Mouse (Mus musculus) naive thymus-derived CD4-positive, alpha-beta T cell, adult 2 months (primary cell): ENCODE measurements around the gene Inpp1.
A peak's percentile ranks its signal among the peaks of the same experiment; 100 is the strongest.

Experiments
- DNase-seq: peaks from one replicate; pipeline ENCODE4 v3.0.0-alpha.2; 2011; ENCODE audit warnings: low read depth

Gene Inpp1

DNA sequence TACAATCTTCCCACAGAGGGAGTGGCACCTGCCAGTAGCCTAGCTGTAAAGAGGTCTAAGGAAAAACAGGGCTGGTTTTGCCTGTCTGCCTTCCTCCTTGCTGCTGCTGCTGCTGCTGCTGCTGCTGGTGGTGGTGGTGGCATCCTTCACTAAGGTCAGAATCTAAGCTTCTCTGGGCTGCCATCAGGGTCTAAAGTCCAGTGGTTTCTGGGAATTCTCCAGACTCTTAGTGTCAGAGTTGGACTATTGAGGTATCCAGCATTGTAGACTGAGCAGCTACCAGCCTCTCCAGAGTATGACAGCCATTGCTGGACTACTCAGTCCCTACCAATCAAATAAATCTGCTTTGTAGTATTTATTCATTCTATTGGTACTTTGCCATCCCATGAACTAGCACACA, 24.8 kb downstream of the Inpp1 start:
- no peak for DNase-seq

DNA sequence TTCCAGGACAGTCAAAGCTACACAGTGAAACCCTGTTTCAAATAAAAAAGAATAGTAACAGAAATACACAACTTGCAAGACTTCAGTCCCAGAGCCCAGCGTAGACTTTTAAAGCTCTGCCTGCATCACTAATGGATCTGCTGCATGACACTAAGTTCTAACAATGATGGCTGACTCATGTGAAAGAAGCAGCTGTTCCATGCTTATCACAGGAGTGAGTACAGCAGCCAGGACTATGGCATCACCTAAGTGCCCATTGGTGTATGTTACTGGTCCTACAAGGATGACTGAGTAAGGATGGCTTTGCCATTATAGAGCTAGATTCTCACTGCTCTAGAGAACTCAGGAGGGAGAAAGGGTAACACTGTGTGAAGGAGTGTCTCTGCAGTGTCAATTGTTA, 30.2 kb downstream of the Inpp1 start:
- DNase-seq, result no peak

DNA sequence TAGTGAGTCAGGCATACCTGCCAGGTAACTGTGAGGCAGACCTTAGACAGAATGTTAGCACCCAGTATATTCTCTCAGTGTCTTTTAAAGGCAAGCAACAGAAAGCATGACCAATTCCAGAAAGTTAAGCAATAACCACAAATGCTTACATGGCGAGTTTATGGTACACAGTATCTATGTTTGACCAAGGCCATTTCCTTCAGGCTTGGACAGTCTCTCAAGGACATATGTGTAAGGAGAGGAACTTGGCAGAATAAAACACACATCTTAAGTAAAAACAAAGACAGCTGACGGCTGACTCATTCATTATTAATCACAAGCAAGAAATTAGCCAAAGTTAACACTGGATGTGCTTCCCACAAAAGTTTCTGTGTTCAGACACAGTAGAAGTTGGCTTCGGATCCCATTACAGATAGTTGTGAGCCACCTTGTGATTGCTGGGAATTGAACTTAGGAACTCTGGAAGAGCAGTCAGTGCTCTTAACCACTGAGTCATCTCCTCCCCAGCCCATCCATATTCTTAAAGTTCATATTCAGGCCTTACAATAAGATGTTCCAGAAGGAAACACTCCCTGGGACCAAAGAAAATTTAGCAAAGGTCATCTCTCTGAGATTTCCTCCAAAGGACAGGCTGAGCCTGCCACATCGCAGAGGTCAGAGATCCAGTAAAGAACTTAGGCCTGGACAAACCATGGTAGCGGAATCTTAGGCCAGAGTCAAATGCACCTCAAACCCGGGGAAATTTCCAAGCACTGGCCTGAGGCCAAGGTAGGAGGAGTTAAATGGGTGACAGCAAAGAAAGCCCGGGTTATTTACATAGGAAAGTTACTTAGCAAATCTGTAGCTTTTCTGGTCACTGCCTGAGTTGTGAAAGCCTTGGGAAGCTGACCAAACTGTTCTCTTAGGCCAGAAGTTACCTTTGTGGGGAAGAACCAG, 52.0 kb downstream of the Inpp1 start:
- DNase-seq, result no peak

DNA sequence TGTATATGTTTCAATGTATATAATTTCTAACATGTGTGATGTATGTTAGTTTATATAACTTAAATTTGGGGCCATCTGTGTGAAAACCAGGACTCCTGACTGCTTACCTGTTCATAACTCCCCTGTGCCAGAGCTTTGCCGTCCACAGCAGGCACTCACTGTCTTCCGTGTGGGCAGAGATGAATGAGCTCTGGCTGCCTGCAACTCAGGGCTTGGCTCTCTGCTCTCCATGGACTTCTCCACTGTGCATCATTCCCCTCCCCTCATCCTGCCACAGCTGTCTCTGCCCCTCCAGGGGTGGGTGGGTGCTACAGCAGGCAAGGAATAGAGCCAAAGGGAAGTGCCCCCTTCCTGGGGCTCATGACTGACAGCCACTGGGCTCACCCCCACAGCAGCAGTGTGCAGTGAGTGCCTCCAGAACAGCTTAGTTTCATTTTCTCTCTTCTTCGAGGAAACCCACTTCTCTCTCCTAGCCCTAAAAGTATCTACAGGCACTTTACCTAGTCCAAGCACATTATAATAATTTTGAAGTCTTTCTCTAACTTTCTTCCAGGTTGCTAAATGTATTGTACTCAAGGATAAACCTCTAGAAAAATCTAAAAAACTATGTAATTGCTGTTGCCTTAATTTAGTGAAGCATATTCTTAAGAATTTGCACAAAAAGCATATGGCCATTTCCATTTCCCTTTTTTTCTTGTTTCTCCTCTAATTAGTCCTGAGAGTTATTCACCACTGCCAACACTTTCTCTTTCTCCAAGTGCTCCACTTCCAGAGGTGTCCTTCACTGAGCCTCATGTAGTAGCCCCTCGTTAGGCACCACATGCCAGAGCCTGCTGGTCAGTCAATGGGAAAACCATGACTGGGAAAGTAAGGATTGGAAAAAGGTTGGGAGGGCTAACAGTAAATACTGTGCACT, 53.3 kb downstream of the Inpp1 start:
- peak; percentile 43 for DNase-seq

DNA sequence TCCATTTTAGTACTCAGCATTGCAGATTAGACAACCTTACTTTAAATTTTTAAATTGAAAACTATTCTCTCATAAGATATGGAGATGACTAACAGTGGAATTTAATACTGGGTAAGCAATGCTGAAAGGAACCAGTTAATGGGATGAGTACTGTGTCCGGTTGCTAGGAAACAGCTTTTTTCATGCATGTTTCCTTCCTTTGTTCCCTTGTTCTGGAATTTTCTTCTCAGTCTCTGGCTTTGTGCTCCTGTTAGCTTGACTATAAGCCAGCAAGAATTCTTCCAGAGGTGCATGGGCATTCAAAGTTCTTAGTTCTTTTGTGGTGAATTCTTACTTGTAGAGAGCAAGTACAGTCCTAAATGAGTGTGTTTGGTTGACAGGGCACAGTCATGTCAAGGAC, 59.3 kb downstream of the Inpp1 start:
- no peak for DNase-seq

DNA sequence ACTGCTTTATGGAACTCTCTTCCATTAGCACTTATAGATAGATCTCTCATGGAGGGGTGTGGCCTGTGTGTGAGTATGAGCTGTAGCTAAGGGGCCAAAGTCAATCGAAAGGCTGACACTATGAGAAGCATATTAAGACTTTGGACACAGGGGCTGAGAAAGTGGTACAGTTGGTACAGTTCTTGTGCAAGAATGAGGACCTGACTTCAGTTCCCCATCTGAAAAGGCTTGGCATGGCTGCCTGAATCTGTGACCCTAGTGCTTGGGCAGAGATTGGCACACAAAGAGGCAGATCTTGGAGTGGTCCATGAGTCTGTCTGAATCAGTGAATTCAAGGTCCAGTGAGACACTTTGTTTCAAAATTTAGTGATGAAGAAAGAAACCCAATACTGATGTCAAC, 63.2 kb downstream of the Inpp1 start:
- DNase-seq, result no peak

DNA sequence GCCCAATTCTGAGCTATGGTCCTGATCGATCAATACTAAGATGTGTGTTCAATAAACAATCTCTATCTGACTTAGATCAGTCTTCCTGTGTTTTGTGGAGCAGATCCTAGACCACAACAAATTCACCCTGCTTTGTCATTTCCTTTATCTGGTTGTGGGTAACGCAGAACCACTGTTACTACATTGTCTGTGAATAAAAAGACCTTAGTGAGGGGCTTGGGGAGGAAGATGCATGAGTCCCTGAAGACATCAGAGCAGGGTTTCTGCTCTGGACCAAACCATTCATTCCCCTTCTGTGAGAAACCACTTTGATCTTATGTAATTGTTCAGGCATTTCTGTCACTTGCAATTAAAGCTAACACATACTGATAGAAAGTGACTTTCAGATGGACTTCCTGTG, 63.7 kb downstream of the Inpp1 start:
- peak; percentile 53 for DNase-seq

DNA sequence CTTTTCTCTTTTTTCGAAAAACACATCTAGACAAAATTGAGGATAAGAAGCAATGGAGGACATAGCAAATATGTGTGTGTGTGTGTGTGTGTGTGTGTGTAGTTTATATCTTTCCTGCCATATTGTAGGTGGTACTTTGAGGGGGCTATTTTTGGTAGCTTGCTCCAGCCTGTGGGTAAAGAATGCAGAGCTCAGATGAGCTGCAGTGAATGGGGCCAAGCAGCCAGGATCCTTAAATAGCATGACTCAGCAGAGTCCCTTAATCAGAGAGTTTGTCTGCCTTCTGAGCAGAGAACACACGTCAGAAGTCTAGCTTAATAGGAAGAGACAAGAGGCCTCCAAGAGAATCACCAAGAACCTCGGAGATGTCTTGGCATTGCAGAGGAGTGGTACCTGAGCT, 64.8 kb downstream of the Inpp1 start:
- DNase-seq, result no peak

DNA sequence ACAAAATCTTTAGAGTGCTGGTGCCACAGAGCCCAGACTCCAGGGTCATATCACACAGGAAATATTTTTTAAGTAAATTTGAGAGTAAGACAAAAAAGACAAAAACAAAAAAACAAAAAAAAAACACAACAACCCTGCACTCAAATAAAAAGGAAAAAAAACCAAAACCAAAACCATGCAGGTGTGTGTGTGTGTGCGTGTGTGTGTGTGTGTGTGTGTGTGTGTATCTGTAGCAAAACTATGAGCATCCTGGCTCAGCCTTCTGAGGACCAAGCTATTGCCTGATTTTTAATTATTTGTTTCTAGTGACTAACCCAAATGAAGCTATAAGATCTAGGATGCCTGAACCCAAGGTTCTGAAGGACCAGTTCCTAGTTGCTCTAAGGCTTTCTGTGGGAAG, 65.9 kb downstream of the Inpp1 start:
- no peak for DNase-seq

DNA sequence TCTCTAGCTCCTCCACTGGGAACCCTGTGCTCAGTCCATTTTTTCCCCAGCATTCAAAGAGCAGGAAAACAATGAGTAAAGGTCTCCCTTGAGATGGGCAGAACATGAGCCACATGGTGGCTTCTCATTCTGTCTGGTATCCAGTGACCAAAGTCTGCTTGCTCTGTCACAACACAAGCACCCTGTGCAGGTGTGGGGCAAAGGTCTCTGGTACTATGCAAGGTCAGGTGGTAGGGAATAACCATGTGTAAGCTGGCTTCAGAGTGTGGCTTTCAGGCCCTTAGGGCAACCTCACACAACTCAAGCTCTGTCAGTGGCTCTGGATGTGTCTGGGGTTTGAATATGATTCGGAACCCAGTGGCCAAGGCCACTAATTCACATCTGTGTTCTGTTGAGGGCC, 67.5 kb downstream of the Inpp1 start:
- DNase-seq, result no peak

DNA sequence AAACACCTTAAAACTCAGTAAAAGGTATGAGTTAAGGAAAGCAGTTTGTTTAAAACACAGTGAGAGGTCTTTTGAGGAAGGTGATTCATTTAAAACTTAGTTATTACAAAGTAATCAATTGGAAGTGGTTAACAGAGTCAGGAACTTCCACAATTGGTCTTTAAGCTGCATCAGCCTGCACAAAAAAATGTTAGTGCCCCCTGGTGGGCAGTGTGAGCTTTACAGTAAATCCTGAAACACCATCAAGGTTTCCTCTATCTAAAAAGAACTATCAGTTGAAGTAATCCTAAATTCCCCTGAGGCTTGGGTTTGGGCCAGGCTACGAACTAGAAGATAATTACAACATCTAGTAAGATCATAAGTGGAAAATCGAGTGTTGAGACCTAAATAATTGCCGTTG, 69.2 kb downstream of the Inpp1 start:
- peak; percentile 82 for DNase-seq

DNA sequence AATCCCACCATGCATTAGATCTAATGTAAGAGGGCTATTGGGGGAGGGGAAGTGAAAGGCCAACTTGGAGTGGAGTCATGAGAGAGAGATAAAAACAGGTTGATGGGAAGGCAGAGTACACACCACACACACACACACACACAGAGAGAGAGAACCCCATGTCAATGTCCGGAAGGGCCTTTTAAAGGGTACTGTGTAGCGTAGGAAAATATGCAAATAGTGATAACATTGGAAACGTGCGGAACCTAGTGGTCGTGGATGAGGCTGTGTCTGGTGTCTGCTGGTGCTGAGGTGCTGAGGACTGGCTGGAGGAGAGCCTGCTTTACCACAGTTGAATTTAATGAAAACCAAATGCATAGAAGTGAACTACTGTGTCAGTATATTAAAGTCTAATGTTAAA, 74.9 kb downstream of the Inpp1 start:
- DNase-seq, result no peak
